Mouse (Mus musculus) CD4-positive, CD25-positive, alpha-beta regulatory T cell, adult 9 weeks (primary cell): Measurements from ENCODE around the gene Capn12. TPM values are rescaled to one million over a fixed set of nuclear protein-coding genes. Genes with fewer than 3 reads are reported as not detected.

ENCODE experiments used
- polyA plus RNA-seq: library from polyadenylated mRNA; unstranded; fragments of 100-300 nt; shearing (Covaris generic); gene quantifications from one replicate; pipeline ENCODE4 v1.2.1, GENCODE M21; 2017

Gene Capn12
- polyA plus RNA-seq, result 0.25 TPM

GRCm38 (mm10) chr7:28881199-28881598 lies at the start of gene Capn12:
TSS of gene Capn12 (plus strand) at chr7:28881422.

GRCm38 (mm10) chr7:28833723-28834347 lies 47.4 kb upstream of the Capn12 start, which contains the start of gene Lgals4:
TSS of gene Lgals4 (plus strand) at chr7:28833854.

GRCm38 (mm10) chr7:28863540-28863939 lies 17.7 kb upstream of the Capn12 start, which contains the start of gene Lgals7:
TSS of gene Lgals7 (plus strand) at chr7:28863853.

Other genes starting within 250 kb of the Capn12 start
- 3.8 TPM for gene Fbxo27, start 188.6 kb upstream of the Capn12 start, polyA plus RNA-seq
- gene Fbxo17, start 164.6 kb upstream of the Capn12 start, polyA plus RNA-seq, result 8.0 TPM
- 101 TPM for gene Mrps12, start 139.6 kb upstream of the Capn12 start, polyA plus RNA-seq
- 23.2 TPM for gene Sars2, start 139.4 kb upstream of the Capn12 start, polyA plus RNA-seq
- not detected for gene Ccer2, start 125.2 kb upstream of the Capn12 start, polyA plus RNA-seq
- gene Sirt2, start 114.7 kb upstream of the Capn12 start, polyA plus RNA-seq, result 88.8 TPM
- 131 TPM for gene Nfkbib, start 113.9 kb upstream of the Capn12 start, polyA plus RNA-seq
- 254 TPM for gene Rinl, start 92.5 kb upstream of the Capn12 start, polyA plus RNA-seq
- gene Hnrnpl, start 72.9 kb upstream of the Capn12 start, polyA plus RNA-seq, result 106 TPM
- 216 TPM for gene Ech1, start 56.2 kb upstream of the Capn12 start, polyA plus RNA-seq
- 26.3 TPM for gene Lgals4, start 47.6 kb upstream of the Capn12 start, polyA plus RNA-seq
- 2.8 TPM for gene Lgals7, start 17.6 kb upstream of the Capn12 start, polyA plus RNA-seq
- gene Actn4, start 80.9 kb downstream of the Capn12 start, polyA plus RNA-seq, result 203 TPM
- 453 TPM for gene Eif3k, start 100.4 kb downstream of the Capn12 start, polyA plus RNA-seq
- 90.6 TPM for gene Map4k1, start 100.6 kb downstream of the Capn12 start, polyA plus RNA-seq
- gene Ryr1, start 243.8 kb downstream of the Capn12 start, polyA plus RNA-seq, result 0.06 TPM